Mouse (Mus musculus): ENCODE results near the gene Rbpj.

DNA sequence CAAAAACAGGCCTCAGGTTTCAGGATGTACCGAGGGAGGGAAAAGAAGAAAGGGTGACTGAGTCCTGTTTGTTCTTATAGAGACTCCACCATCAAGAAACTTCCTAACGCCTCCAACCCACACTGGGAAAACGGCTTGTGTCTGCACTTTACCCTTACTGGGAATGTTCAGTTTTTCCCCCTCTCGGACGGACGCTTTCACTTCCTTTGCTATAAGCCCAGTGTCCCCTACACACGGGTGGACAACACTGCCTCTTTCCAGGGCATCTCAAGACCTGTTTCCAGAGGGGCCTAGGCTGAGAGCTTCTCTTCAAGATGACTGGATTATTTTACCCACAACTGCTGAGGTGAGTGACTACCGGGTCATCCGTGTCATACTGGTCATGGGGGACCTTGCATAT is at the start of gene Rbpj:
- no peak for TF ChIP-seq CTCF (IDR thresholded peaks at IDR 0.05; ENCODE audit: low read depth)
- no peak for TF ChIP-seq EP300 (IDR thresholded peaks at IDR 0.05; ENCODE audit: low read depth)
